Mouse (Mus musculus) spleen, postnatal 14 days (tissue): ENCODE measurements around the gene Ttc30a2.
"Not testable (repeated sequence)": the region's sequence is repeated elsewhere in the genome, so short reads cannot be mapped to it uniquely, and the experiment has no call there.

Source experiments
- DNase-seq, 2 experiments: peaks; one replicate each; pipeline ENCODE4 v3.0.0; 2021 to 2022; ENCODE audit warnings: low spot score in 2 of 2

Gene Ttc30a2

GRCm38 (mm10) chr2:75977752-75978368, at the start of gene Ttc30a2:
TSS of gene Ttc30a2 (minus strand) at chr2:75978170.
- not testable (repeated sequence) for DNase-seq

GRCm38 (mm10) chr2:76016890-76017289, 38.9 kb upstream of the Ttc30a2 start:
- DNase-seq, result no peak

GRCm38 (mm10) chr2:76016136-76016535, 38.2 kb upstream of the Ttc30a2 start:
- no peak for DNase-seq

- DNase-seq, result no peak
These were observed 37.5 kb upstream of the Ttc30a2 start for GRCm38 (mm10) chr2:76015460-76015859.

- no peak for DNase-seq
These were observed 36.7 kb upstream of the Ttc30a2 start for GRCm38 (mm10) chr2:76014659-76015058.

- no peak for DNase-seq
These were observed 28.2 kb upstream of the Ttc30a2 start for GRCm38 (mm10) chr2:76006194-76006593.

- no peak for DNase-seq
These were observed 24.9 kb upstream of the Ttc30a2 start for GRCm38 (mm10) chr2:76002899-76003298.

- peak; percentile 22 to 51 for DNase-seq
These were observed 23.4 kb upstream of the Ttc30a2 start for GRCm38 (mm10) chr2:76001392-76001791.

- no peak for DNase-seq
These were observed 21.7 kb upstream of the Ttc30a2 start for GRCm38 (mm10) chr2:75999636-76000035.

- DNase-seq, result no peak
These were observed 20.7 kb upstream of the Ttc30a2 start for GRCm38 (mm10) chr2:75998692-75999091.

- DNase-seq, result no peak
These were observed 19.8 kb upstream of the Ttc30a2 start for GRCm38 (mm10) chr2:75997726-75998125.

- DNase-seq, result no peak
These were observed 16.9 kb upstream of the Ttc30a2 start for GRCm38 (mm10) chr2:75994841-75995240.

- no peak for DNase-seq
These were observed 13.7 kb upstream of the Ttc30a2 start for GRCm38 (mm10) chr2:75991581-75992205.

GRCm38 (mm10) chr2:75990885-75991539, 13.0 kb upstream of the Ttc30a2 start:
- DNase-seq, result peak; percentile 21 to 42

- no peak for DNase-seq
These were observed 11.7 kb upstream of the Ttc30a2 start for GRCm38 (mm10) chr2:75989694-75990093.

GRCm38 (mm10) chr2:75988779-75989363, 10.9 kb upstream of the Ttc30a2 start:
- DNase-seq, result no peak

- no peak for DNase-seq
These were observed 10.4 kb upstream of the Ttc30a2 start for GRCm38 (mm10) chr2:75988378-75988777.

- no peak for DNase-seq
These were observed 9.8 kb upstream of the Ttc30a2 start for GRCm38 (mm10) chr2:75987739-75988138.

GRCm38 (mm10) chr2:75985124-75985523, 7.2 kb upstream of the Ttc30a2 start:
- DNase-seq, result peak in 1 of 2 experiments; percentile 18

GRCm38 (mm10) chr2:75983847-75984246, 5.9 kb upstream of the Ttc30a2 start:
- no peak for DNase-seq

- DNase-seq, result no peak
These were observed 5.1 kb upstream of the Ttc30a2 start for GRCm38 (mm10) chr2:75983091-75983490.

GRCm38 (mm10) chr2:75982626-75983025, 4.7 kb upstream of the Ttc30a2 start:
- DNase-seq, result no peak
